Mouse (Mus musculus): ENCODE measurements around the gene Prkcq.

DNA sequence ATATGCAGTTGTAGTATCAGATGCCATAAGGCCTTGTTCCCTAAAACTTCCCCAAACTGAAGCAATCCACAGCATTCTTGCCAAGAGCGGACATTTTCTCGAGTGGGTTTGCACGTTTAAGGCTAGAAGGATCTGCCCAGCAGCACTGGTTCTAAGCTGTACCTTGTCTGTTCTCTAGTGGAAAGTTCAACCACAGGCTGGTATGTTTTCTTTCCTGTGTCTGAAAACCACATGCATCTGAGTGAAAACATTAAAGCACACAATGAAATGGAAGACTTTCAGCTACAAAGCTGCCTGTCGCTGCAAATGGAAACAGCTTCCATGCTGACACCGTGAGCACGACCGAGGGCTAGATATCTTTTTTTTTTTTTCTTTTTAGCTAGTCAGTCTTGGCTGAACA is 12.3 kb upstream of the Prkcq start:
- TF ChIP-seq CTCF (IDR thresholded peaks at IDR 0.05; ENCODE audit: extremely low read depth, insufficient read length, insufficient replicate concordance, low read depth, low read length) (no peak), POLR2A (IDR thresholded peaks at IDR 0.05; ENCODE audit: low read depth, low read length) (no peak)
